Mouse (Mus musculus): ENCODE data around the gene Kcnj15. TPM values are rescaled to one million over a fixed set of nuclear protein-coding genes. Genes with fewer than 3 reads are reported as not detected.

Gene Kcnj15
- 0.27 and 0.53 TPM in 2 replicates for polyA plus RNA-seq (2014; fragmentation: Nextera tagmentation; extraction: Ambion mirVana)

DNA sequence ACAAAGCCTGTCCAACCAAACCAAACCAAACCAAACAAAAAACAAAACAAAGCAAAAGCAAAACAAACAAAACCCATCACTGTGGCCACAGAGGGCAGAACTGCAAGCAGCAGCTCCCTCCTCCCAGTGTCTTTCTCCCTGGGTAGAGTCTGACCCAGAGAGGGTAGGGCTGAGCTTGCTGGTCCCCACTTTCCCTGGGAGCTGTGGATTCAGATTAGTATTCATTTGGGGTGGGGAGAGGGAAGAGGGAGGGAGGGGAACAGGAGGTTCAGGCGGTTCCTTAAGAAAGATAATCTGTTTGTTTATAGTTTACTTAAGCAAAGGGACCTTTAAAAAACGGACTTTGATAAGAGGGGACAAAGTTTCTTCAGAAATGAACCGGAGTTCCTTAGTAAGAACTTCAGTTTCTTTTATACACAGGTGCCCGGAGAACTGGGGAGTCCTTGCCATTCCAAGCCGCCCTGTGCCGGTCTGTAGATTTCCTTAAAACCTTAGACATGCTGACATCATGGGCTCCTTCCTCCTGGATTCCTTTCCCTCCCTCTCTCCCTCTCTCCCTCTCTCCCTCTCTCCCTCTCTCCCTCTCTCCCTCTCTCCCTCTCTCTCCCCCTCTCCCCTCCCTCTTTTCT, at the start of gene Kcnj15:
TSS of gene Kcnj15 (plus strand) at position 293 of the 629 bp plus-strand sequence.
- DNase-seq (ENCODE audit: low spot score) = no peak
- Histone ChIP-seq H3K4me3 (ENCODE audit: low read depth, low read length) (no peak within 1 kb of the TSS), H3K4me2 (ENCODE audit: low read depth, low read length) (no peak within 1 kb of the TSS), H3K9ac (replicated peaks; ENCODE audit: low read length) (no peak within 1 kb of the TSS), H3K27ac (replicated peaks; ENCODE audit: low read depth, low read length) (no peak within 1 kb of the TSS), H3K36me3 (replicated peaks; ENCODE audit: control insufficient read depth, insufficient read depth, low read depth, low read length) (no peaks in the 10 kb centered on the region), H3K4me1 (ENCODE audit: control insufficient read depth, insufficient read depth, low read length) (peaks cover 2% of the 10 kb centered on the region; the same call in 1 of the 2 replicates), H3K27me3 (ENCODE audit: control insufficient read depth, insufficient read depth, low read length) (no peaks in the 10 kb centered on the region), H3K9me3 (replicated peaks; ENCODE audit: control insufficient read depth, low read length) (no peaks in the 10 kb centered on the region)
- WGBS = 16% methylated on average over 6 of the region's 6 CpGs
- ATAC-seq (replicated peaks; ENCODE audit: insufficient number of reproducible peaks, low FRiP score, low TSS enrichment, low read depth) = no peak

DNA sequence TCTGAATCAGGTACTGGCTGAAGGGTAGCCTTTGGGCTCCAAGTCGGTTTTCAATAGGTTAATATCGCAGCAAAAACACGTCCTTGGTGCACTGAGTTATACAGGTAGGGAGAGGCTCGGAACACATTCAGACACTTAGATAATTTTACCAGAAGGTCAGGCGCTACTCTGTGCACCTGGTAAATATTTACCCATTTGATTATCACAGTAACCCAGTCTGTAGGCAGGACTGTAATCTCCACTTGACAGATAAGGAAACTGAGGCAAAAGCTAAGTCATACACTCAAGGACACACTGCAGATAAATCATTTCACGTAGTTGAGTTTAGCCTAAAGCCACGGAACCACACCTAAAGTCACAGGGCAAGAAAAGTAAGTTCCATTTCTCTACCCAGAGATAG, 49.1 kb upstream of the Kcnj15 start:
- Histone ChIP-seq H3K4me3 (ENCODE audit: low read depth, low read length) (no peak overlapping the region), H3K4me2 (ENCODE audit: low read depth, low read length) (no peak overlapping the region), H3K9ac (replicated peaks; ENCODE audit: low read length) (no peak overlapping the region), H3K36me3 (replicated peaks; ENCODE audit: control insufficient read depth, insufficient read depth, low read depth, low read length) (no peaks in the 10 kb centered on the region), H3K4me1 (ENCODE audit: control insufficient read depth, insufficient read depth, low read length) (no peaks in the 10 kb centered on the region), H3K9me3 (replicated peaks; ENCODE audit: control insufficient read depth, low read length) (no peaks in the 10 kb centered on the region), H3K27me3 (ENCODE audit: control insufficient read depth, insufficient read depth, low read length) (no peaks in the 10 kb centered on the region), H3K27ac (replicated peaks; ENCODE audit: low read depth, low read length) (no peak overlapping the region)
- DNase-seq (ENCODE audit: low spot score) (no peak), ATAC-seq (replicated peaks; ENCODE audit: insufficient number of reproducible peaks, low FRiP score, low TSS enrichment, low read depth) (no peak)
- WGBS = 88% methylated on average over 7 of the region's 7 CpGs

DNA sequence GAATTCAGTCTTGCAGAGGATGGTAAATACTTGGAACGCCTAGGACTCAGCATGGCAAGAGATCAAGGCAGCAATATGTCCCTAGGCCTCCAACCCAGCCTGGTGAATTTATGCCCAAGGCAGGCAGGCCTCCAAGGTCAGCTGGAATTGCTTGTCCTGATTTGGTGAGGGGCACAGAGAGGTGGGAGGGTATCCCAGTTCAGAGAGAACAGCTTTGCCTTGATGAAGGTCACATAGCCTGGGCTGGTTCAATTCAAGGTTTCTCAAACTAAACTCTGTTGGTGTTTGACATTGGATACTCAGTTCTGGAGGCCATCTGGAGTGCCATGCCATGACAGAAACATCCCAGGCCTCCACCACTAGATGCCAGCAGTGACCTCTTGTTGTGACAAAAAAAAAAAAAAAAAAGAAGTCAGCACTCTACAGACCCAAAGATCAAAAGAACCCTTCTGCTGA, 48.3 kb upstream of the Kcnj15 start:
- ATAC-seq (replicated peaks; ENCODE audit: insufficient number of reproducible peaks, low FRiP score, low TSS enrichment, low read depth) = no peak
- H3K4me1 ChIP-seq (ENCODE audit: control insufficient read depth, insufficient read depth, low read length) = no peaks in the 10 kb centered on the region
- DNase-seq (ENCODE audit: low spot score) = peak; percentile 47
- WGBS = 31% methylated on average over 1 of the region's 1 CpGs
- no peak overlapping the region for H3K9ac ChIP-seq (replicated peaks; ENCODE audit: low read length)
- H3K9me3 ChIP-seq (replicated peaks; ENCODE audit: control insufficient read depth, low read length) = no peaks in the 10 kb centered on the region
- no peak overlapping the region for H3K4me2 ChIP-seq (ENCODE audit: low read depth, low read length)
- H3K27me3 ChIP-seq (ENCODE audit: control insufficient read depth, insufficient read depth, low read length) = no peaks in the 10 kb centered on the region
- H3K27ac ChIP-seq (replicated peaks; ENCODE audit: low read depth, low read length) = no peak overlapping the region
- no peak overlapping the region for H3K4me3 ChIP-seq (ENCODE audit: low read depth, low read length)
- no peaks in the 10 kb centered on the region for H3K36me3 ChIP-seq (replicated peaks; ENCODE audit: control insufficient read depth, insufficient read depth, low read depth, low read length)

DNA sequence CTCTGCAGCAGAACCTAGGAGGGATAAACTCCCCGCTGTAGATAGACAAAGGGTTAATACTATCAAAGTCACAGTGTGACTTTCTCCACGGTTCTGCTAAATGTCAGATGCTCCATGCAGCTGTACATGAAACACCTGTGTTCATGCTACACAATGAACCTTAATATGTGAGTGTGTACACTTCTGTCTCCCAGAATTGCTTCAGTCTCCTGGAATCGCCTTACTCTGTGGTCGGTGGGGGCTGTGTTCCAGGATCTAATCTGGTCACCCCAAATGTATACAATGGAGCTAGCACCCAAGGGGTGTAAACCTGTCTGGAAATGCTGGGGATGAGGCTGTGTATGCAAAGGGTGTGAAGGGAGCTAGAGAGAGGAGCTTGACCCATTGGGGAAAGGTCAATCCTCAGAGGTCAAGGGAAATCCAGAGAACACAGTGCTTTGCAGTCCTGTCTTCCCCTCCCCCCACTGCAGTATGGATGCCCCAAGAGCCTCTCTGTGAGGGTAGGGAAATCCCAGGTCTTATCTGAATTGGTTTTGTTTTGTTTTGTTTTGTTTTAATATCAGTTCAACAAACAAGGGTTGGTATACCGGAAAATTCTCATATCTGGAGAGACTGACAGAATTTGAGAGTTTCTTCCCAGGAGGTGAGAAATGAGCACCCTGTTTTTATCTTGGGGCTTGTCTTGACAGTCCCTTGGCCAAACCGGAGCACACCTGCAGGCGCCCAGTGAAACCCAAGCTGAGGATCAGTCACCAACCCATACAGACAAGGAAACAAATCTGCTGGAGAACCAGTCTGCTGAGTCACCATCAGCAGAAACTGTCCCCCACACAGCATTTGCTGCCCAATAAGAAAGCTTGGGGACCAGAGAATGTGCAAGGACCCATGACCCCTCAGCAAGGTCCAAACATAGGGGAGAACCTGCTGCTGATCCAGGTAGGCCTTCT, 42.8 kb upstream of the Kcnj15 start:
- Histone ChIP-seq H3K9me3 (replicated peaks; ENCODE audit: control insufficient read depth, low read length) (no peaks in the 10 kb centered on the region), H3K9ac (replicated peaks; ENCODE audit: low read length) (no peak overlapping the region), H3K4me2 (ENCODE audit: low read depth, low read length) (no peak overlapping the region), H3K36me3 (replicated peaks; ENCODE audit: control insufficient read depth, insufficient read depth, low read depth, low read length) (no peaks in the 10 kb centered on the region), H3K4me3 (ENCODE audit: low read depth, low read length) (no peak overlapping the region), H3K27ac (replicated peaks; ENCODE audit: low read depth, low read length) (no peak overlapping the region), H3K27me3 (ENCODE audit: control insufficient read depth, insufficient read depth, low read length) (no peaks in the 10 kb centered on the region), H3K4me1 (ENCODE audit: control insufficient read depth, insufficient read depth, low read length) (no peaks in the 10 kb centered on the region; the same call in 1 of the 2 replicates)
- ATAC-seq (replicated peaks; ENCODE audit: insufficient number of reproducible peaks, low FRiP score, low TSS enrichment, low read depth) (no peak), DNase-seq (ENCODE audit: low spot score) (no peak)
- 67% methylated on average over 7 of the region's 7 CpGs for WGBS

DNA sequence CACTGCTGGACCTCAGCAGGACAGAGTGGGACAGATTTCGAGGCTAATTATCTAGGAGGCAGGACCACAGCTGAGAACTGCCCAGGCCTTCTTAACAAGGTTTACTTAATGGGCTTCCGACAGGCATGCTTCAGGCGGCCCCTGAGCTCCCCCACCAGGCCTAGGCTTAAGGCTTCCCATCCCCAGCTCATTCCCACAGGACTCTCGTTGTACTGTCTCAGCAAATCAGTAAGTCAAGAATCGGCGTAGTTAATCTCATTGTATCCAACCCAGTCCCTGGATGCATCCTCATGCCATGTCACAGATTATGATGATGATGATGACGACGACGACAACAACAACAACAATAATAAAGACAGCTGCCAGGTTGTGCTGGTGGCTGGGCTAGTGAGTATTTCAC, 41.6 kb upstream of the Kcnj15 start:
- DNase-seq (ENCODE audit: low spot score) (no peak), ATAC-seq (replicated peaks; ENCODE audit: insufficient number of reproducible peaks, low FRiP score, low TSS enrichment, low read depth) (no peak)
- Histone ChIP-seq H3K27ac (replicated peaks; ENCODE audit: low read depth, low read length) (no peak overlapping the region), H3K9ac (replicated peaks; ENCODE audit: low read length) (no peak overlapping the region), H3K27me3 (ENCODE audit: control insufficient read depth, insufficient read depth, low read length) (no peaks in the 10 kb centered on the region), H3K4me1 (ENCODE audit: control insufficient read depth, insufficient read depth, low read length) (no peaks in the 10 kb centered on the region; the same call in 1 of the 2 replicates), H3K4me2 (ENCODE audit: low read depth, low read length) (no peak overlapping the region), H3K4me3 (ENCODE audit: low read depth, low read length) (no peak overlapping the region), H3K9me3 (replicated peaks; ENCODE audit: control insufficient read depth, low read length) (no peaks in the 10 kb centered on the region), H3K36me3 (replicated peaks; ENCODE audit: control insufficient read depth, insufficient read depth, low read depth, low read length) (no peaks in the 10 kb centered on the region)
- 70% methylated on average over 9 of the region's 9 CpGs for WGBS

DNA sequence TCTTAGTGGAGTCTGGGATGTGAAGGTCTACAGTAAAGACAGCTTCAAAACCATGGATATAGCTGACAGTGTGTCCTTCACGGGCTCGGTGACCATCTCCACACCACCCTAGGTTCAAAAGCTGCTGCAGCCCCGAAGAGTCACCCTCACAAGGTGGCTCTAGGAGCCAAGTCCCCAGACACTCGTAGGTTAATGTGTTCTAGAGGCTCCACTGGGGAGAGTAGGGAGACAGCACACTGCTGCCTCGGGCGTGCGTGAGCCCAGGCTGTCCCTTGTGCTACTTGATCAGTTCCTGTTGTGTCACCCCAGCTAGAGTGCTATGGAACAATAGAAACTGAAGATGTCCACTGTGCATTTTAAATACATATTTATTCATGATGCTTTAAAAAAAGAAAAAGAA, 41.0 kb upstream of the Kcnj15 start:
- no peak for ATAC-seq (replicated peaks; ENCODE audit: insufficient number of reproducible peaks, low FRiP score, low TSS enrichment, low read depth)
- Histone ChIP-seq H3K36me3 (replicated peaks; ENCODE audit: control insufficient read depth, insufficient read depth, low read depth, low read length) (no peaks in the 10 kb centered on the region), H3K9me3 (replicated peaks; ENCODE audit: control insufficient read depth, low read length) (no peaks in the 10 kb centered on the region), H3K9ac (replicated peaks; ENCODE audit: low read length) (no peak overlapping the region), H3K4me1 (ENCODE audit: control insufficient read depth, insufficient read depth, low read length) (no peaks in the 10 kb centered on the region; the same call in 1 of the 2 replicates), H3K4me2 (ENCODE audit: low read depth, low read length) (no peak overlapping the region), H3K4me3 (ENCODE audit: low read depth, low read length) (no peak overlapping the region), H3K27ac (replicated peaks; ENCODE audit: low read depth, low read length) (no peak overlapping the region), H3K27me3 (ENCODE audit: control insufficient read depth, insufficient read depth, low read length) (no peaks in the 10 kb centered on the region)
- WGBS = 89% methylated on average over 7 of the region's 7 CpGs
- no peak for DNase-seq (ENCODE audit: low spot score)

DNA sequence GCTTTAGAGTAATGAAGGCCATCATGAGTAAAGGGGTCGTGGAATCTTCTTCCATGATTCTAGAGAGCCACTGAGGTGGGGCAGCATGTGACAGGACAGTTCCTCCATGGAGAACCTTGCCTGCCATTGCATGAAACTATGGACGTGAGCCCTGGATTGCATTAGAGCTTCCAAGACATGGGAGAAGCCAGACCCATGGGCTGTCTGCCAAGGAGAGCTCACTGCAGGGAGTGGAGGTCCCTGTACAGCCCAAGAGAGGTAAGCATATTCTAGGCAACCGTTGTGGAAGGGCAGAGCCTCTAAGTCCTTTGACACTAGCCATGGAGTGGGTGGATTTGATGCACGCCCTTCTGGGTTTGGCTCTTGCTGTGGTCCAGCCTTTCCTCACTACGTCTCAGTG, 40.5 kb upstream of the Kcnj15 start:
- Histone ChIP-seq H3K27me3 (ENCODE audit: control insufficient read depth, insufficient read depth, low read length) (no peaks in the 10 kb centered on the region), H3K36me3 (replicated peaks; ENCODE audit: control insufficient read depth, insufficient read depth, low read depth, low read length) (no peaks in the 10 kb centered on the region), H3K9me3 (replicated peaks; ENCODE audit: control insufficient read depth, low read length) (no peaks in the 10 kb centered on the region), H3K4me2 (ENCODE audit: low read depth, low read length) (no peak overlapping the region), H3K4me1 (ENCODE audit: control insufficient read depth, insufficient read depth, low read length) (no peaks in the 10 kb centered on the region; the same call in 1 of the 2 replicates), H3K27ac (replicated peaks; ENCODE audit: low read depth, low read length) (no peak overlapping the region), H3K4me3 (ENCODE audit: low read depth, low read length) (no peak overlapping the region), H3K9ac (replicated peaks; ENCODE audit: low read length) (no peak overlapping the region)
- ATAC-seq (replicated peaks; ENCODE audit: insufficient number of reproducible peaks, low FRiP score, low TSS enrichment, low read depth) (no peak), DNase-seq (ENCODE audit: low spot score) (no peak)
- 90% methylated on average over 5 of the region's 5 CpGs for WGBS

DNA sequence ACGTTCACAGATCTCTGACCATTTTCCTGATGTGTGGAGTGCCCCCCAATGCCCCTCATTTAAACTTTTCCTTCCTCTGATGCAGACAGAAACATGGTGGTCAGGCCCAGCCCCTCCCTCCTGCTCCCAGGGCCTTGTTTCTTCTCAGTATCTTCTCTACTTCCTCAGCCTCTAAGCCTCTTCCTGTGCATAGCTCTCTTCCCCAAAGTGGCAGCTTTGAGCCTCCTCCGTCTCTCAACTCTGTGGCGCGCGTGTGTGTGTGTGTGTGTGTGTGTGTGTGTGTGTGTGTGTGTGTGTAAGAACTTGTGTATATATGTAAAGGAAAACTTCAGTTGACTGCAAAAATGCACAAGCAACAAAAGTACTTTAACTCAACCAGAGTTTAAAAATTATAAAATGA, 38.6 kb upstream of the Kcnj15 start:
- no peaks in the 10 kb centered on the region for H3K36me3 ChIP-seq (replicated peaks; ENCODE audit: control insufficient read depth, insufficient read depth, low read depth, low read length)
- H3K27ac ChIP-seq (replicated peaks; ENCODE audit: low read depth, low read length) = no peak overlapping the region
- ATAC-seq (replicated peaks; ENCODE audit: insufficient number of reproducible peaks, low FRiP score, low TSS enrichment, low read depth) (no peak), DNase-seq (ENCODE audit: low spot score) (no peak)
- no peaks in the 10 kb centered on the region for H3K9me3 ChIP-seq (replicated peaks; ENCODE audit: control insufficient read depth, low read length)
- H3K9ac ChIP-seq (replicated peaks; ENCODE audit: low read length) = no peak overlapping the region
- no peaks in the 10 kb centered on the region for H3K27me3 ChIP-seq (ENCODE audit: control insufficient read depth, insufficient read depth, low read length)
- H3K4me1 ChIP-seq (ENCODE audit: control insufficient read depth, insufficient read depth, low read length) = no peaks in the 10 kb centered on the region; the same call in 1 of the 2 replicates
- H3K4me2 ChIP-seq (ENCODE audit: low read depth, low read length) = no peak overlapping the region
- no peak overlapping the region for H3K4me3 ChIP-seq (ENCODE audit: low read depth, low read length)
- whole genome bisulfite sequencing = 88% methylated on average over 5 of the region's 5 CpGs

All from embryonic facial prominence, embryonic 11.5 days (tissue).